Mouse (Mus musculus): ENCODE results near the gene Pdcd2l.

The Pdcd2l gene

GRCm38 (mm10) chr7:34196132-34197128 lies at the start of gene Pdcd2l:
TSS of gene Pdcd2l (minus strand) at chr7:34196661.
- DNase-seq (ENCODE audit: low read depth, low spot score) = peak; percentile 94

DNA sequence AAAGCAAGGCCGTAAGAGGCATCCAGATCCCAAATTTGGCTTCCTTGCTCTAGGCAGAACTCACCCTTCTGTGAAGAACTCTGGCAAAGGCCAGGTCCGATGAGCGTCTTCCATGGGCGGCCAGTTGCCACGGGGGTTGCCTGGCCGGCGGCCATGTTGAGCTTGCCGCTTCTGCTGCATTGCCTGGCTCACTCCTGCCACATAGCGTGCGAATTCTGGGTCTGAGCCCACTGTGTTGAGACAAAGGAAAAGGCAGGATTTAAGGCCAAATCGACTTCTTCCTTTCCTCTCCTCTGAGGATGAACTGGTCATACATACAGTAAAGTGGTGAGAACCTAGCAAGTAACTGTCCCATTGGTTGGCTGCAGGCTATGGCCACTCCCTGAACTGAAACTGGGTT lies 45.7 kb upstream of the Pdcd2l start:
- DNase-seq (ENCODE audit: low read depth, low spot score) = no peak

DNA sequence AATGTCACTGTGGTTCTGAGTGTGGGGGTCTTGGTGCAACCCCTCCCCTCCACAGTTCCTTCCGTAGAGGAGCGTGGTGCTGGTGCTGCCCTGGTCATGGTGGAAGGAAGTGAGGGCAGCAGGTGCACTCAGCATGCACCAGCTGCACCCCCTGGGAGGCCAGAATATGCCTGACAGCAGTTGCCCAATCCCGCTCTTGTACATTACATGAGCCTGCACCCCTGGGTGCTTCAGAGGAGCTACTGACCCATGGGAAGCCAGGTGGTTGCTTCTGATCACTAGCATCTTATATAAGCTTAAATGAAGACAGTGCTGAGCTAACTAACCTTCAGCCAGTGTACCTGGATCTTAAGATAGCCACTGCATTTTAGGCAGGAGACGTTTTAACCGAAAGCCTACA lies 41.6 kb upstream of the Pdcd2l start:
- no peak for DNase-seq (ENCODE audit: low read depth, low spot score)

- no peak for DNase-seq (ENCODE audit: low read depth, low spot score)
These were observed 39.1 kb upstream of the Pdcd2l start for GRCm38 (mm10) chr7:34235602-34236001.

DNA sequence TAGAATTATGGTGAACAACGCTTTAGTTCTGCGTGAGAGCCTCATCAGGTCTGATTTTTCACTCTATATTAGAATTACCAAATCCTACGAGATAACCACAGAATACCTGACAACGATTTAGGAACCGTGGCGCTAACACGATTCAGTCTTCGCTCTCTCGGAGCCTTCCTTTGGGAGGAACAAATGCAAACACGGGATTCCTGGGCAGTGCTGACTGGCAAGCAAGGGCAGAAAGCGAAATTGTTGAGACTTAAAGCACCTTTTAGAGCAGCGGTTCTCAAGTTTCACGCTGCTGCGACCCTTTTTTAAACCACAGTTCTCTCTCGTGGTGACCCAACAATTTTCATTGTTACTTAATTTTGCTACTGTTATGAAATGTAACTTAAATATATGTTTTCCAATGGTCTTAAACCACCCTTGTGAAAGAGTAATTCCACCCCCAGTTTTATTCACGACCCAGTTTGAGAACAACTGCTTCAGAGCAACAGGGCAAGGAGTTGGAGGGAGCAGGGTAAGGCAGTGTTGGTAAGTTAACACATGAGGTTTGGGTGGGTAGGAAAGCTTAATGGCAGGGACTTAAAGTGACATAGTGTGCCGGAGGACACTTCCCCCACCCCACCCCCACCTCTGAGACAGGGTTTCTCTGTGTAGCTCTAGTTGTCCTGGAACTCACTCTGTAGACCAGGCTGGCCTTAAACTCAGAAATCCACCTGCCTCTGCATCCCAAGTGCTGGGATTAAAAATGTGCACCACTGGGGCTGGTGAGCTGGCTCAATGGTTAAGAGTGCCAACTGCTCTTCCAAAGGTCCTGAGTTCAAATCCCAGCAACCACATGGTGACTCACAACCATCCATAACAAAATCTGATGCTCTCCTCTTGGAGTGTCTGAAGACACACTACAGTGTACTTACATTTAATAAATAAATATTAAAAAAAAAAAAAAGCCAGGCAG lies 38.4 kb upstream of the Pdcd2l start:
- DNase-seq (ENCODE audit: low read depth, low spot score) = no peak

GRCm38 (mm10) chr7:34233909-34234609 lies 37.6 kb upstream of the Pdcd2l start:
- DNase-seq (ENCODE audit: low read depth, low spot score) = peak; percentile 99

GRCm38 (mm10) chr7:34232785-34233725 lies 36.6 kb upstream of the Pdcd2l start:
- DNase-seq (ENCODE audit: low read depth, low spot score) = no peak

DNA sequence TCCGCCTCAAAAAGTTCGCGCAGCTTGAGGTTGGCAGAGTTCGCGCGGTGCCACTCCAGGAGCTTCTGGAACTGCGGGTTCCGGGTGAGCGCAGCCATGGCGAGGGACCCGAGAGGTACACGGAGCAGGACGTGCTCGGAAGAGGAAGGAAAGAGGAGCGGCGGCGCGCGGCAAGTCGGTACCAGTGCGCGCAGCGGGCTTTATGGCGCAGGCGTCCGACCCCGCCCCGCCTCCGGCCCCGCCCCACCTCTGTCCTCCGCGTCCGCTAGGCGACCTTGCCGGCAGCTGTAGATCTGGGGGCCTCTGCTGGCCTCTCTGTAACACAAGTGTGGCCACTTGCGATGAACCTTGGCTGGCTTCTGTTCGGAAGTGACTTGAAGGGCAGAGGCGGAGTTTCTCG lies 33.7 kb upstream of the Pdcd2l start, which contains the start of gene Gpi1:
Gpi1 (minus strand) TSS at position 221 of the 400 bp plus-strand sequence.
- peak; percentile 90 for DNase-seq (ENCODE audit: low read depth, low spot score)

GRCm38 (mm10) chr7:34229691-34230111 lies 33.2 kb upstream of the Pdcd2l start:
- peak; percentile 55 for DNase-seq (ENCODE audit: low read depth, low spot score)

DNA sequence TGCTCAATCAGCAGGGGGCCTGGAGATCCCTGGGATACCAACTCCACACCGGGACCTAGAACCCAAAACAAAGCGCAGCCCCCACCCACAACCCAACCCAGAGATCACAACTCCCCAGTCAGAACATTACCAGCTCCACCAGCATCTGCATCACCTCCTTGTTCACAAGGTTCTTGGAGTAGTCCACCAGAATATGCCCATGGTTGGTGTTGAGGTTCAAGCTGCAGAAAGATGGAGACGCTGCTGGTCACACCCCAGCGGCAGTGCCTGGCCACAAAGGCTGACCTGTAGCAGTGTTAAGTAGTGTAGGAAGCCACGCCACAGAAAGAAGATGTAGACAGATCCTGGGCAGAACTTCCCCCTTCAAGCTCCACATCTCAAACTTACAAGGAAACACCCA lies 32.7 kb upstream of the Pdcd2l start:
- peak; percentile 10 for DNase-seq (ENCODE audit: low read depth, low spot score)

DNA sequence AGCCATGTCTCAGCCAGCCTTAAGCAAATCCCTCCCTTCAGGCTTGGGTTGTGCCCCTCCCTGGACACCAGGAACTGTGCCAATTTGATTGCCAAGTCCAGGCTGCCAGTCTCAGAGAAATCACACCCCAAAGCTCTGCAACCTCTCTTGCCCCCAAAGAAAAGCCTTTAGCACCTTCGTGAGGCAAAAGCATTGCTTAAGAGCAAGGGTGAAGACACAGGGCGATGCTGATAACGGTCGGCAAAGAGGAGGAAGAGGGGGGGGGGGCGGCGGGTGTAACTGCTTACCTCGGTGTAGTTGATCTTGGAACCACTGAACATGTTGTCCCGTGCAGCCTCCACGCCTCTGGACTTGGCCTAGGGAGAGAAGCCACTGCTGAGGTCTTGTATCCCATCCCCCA lies 32.2 kb upstream of the Pdcd2l start:
- no peak for DNase-seq (ENCODE audit: low read depth, low spot score)

GRCm38 (mm10) chr7:34226846-34227245 lies 30.4 kb upstream of the Pdcd2l start:
- no peak for DNase-seq (ENCODE audit: low read depth, low spot score)

GRCm38 (mm10) chr7:34226086-34226485 lies 29.6 kb upstream of the Pdcd2l start:
- DNase-seq (ENCODE audit: low read depth, low spot score) = no peak

DNA sequence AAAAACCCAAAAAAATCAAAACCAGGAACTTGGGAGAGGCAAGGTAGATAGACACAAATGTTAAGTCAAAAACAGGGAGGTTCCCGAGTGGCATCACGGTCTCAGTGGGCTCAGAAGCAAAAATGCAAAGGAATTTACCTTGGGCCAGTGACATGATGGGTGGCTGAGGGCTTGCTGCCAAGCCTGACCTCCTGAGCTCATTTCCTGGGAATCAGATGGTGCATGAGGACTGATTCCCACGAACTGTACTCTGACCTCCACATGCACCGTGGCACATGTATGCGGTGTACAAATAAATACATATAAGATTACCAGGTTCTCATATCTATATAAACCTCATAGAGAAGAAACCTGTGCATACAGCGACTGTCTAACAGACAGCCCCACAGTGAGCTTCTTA lies 27.8 kb upstream of the Pdcd2l start:
- DNase-seq (ENCODE audit: low read depth, low spot score) = no peak

DNA sequence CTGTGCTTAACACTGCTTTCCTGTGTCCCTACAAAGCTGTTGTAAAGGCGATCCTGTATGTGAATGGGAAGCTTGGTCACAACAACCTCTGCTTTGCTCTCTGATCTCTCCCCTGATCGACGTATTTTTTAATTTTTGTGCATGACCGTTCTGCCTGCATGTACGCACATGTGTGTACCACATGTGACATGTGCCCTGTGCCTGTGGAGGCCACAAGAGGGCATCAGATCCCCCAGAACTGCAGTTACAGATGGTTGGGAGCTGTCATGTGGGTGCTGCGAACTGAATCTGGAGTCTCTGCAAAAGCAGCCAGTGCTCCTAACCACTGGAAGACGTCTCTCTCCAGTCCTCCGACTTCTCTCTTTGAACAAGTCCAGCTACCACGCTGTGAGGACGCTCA lies 25.9 kb upstream of the Pdcd2l start:
- DNase-seq (ENCODE audit: low read depth, low spot score) = no peak

GRCm38 (mm10) chr7:34221594-34222250 lies 25.3 kb upstream of the Pdcd2l start:
- no peak for DNase-seq (ENCODE audit: low read depth, low spot score)

DNA sequence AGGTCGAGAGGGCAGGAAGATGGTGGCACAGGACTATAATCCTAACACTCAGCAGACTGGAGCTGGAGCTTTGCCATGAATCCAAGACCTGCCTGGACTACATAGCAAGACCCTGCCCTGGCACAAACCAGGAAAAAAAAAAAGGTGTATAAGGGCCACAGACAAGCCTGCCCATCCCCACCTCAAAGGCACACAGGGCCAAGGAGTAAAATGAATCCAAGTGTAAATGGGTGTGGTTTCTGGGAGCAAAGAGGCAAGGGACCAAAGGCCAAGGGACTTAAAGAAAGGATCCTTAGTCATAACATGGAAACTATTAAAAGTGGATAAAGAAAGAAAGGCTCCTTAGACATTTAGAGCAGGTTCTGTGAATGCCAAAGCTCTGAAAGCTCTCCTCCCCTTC lies 22.0 kb upstream of the Pdcd2l start:
- no peak for DNase-seq (ENCODE audit: low read depth, low spot score)

- DNase-seq (ENCODE audit: low read depth, low spot score) = no peak
These were observed 20.0 kb upstream of the Pdcd2l start for GRCm38 (mm10) chr7:34216474-34216873.

GRCm38 (mm10) chr7:34215481-34215880 lies 19.0 kb upstream of the Pdcd2l start:
- DNase-seq (ENCODE audit: low read depth, low spot score) = no peak

- no peak for DNase-seq (ENCODE audit: low read depth, low spot score)
These were observed 18.2 kb upstream of the Pdcd2l start for GRCm38 (mm10) chr7:34214644-34215043.
